Mouse (Mus musculus) kidney, adult 9 months (tissue): ENCODE measurements around the gene Smyd3.

Experiments used
- DNase-seq: peaks from one replicate; pipeline ENCODE4 v3.0.0; 2022

The Smyd3 gene

GRCm38 (mm10) chr1:179516941-179517712 is 714 bp downstream of the Smyd3 start:
- peak; percentile 14 for DNase-seq

GRCm38 (mm10) chr1:179511895-179512294 is 5.9 kb downstream of the Smyd3 start:
- DNase-seq, result no peak

- no peak for DNase-seq
Observed at GRCm38 (mm10) chr1:179510546-179511340, 7.1 kb downstream of the Smyd3 start.

GRCm38 (mm10) chr1:179506530-179507315 is 11.1 kb downstream of the Smyd3 start:
- peak; percentile 24 for DNase-seq

GRCm38 (mm10) chr1:179502565-179502964 is 15.3 kb downstream of the Smyd3 start:
- DNase-seq, result peak; percentile 16

GRCm38 (mm10) chr1:179499257-179499656 is 18.6 kb downstream of the Smyd3 start:
- no peak for DNase-seq

- DNase-seq, result no peak
Observed at GRCm38 (mm10) chr1:179492908-179493307, 24.9 kb downstream of the Smyd3 start.

- DNase-seq, result no peak
Observed at GRCm38 (mm10) chr1:179488520-179488919, 29.3 kb downstream of the Smyd3 start.

- DNase-seq, result no peak
Observed at GRCm38 (mm10) chr1:179487990-179488389, 29.9 kb downstream of the Smyd3 start.

GRCm38 (mm10) chr1:179487238-179487637 is 30.6 kb downstream of the Smyd3 start:
- no peak for DNase-seq

GRCm38 (mm10) chr1:179485784-179486540 is 31.9 kb downstream of the Smyd3 start:
- no peak for DNase-seq

- DNase-seq, result no peak
Observed at GRCm38 (mm10) chr1:179480862-179481261, 37.0 kb downstream of the Smyd3 start.

- DNase-seq, result peak; percentile 77
Observed at GRCm38 (mm10) chr1:179477157-179477902, 40.5 kb downstream of the Smyd3 start.

GRCm38 (mm10) chr1:179476461-179477156 is 41.2 kb downstream of the Smyd3 start:
- peak; percentile 15 for DNase-seq

- DNase-seq, result no peak
Observed at GRCm38 (mm10) chr1:179474776-179475175, 43.1 kb downstream of the Smyd3 start.

- DNase-seq, result no peak
Observed at GRCm38 (mm10) chr1:179473920-179474643, 43.8 kb downstream of the Smyd3 start.

GRCm38 (mm10) chr1:179467970-179468369 is 49.9 kb downstream of the Smyd3 start:
- no peak for DNase-seq

GRCm38 (mm10) chr1:179462376-179462775 is 55.5 kb downstream of the Smyd3 start:
- DNase-seq, result no peak

GRCm38 (mm10) chr1:179461019-179461814 is 56.6 kb downstream of the Smyd3 start:
- no peak for DNase-seq

- no peak for DNase-seq
Observed at GRCm38 (mm10) chr1:179458987-179459368, 58.9 kb downstream of the Smyd3 start.
